Mouse (Mus musculus) myocyte (in vitro differentiated cells): ENCODE results near the gene Xk.

Experiments used
- E2F4 ChIP-seq: IDR thresholded peaks from one replicate; pipeline ENCODE4 v1.6.1; 2011; ENCODE audit warnings: mild to moderate bottlenecking, control low read depth, moderate library complexity; ENCODE audit not compliant: insufficient read depth
- MAX ChIP-seq: IDR thresholded peaks from one replicate; pipeline ENCODE4 v1.6.1; 2011; ENCODE audit warnings: low read depth, mild to moderate bottlenecking, control low read depth
- MYOD1 ChIP-seq, 3 experiments: IDR thresholded peaks; one replicate each; pipeline ENCODE4 v1.6.1; 2011; ENCODE audit warnings: control low read depth in 2 of 3, low read depth in 2 of 3, mild to moderate bottlenecking in 2 of 3, moderate library complexity in 1 of 3; ENCODE audit not compliant: insufficient read length in 2 of 3, control insufficient read depth in 1 of 3
- MYOG ChIP-seq, 3 experiments: IDR thresholded peaks; one replicate each; pipeline ENCODE4 v1.6.1; 2011; ENCODE audit warnings: control low read depth in 2 of 3, low read depth in 2 of 3, mild to moderate bottlenecking in 2 of 3; ENCODE audit not compliant: insufficient read length in 2 of 3, control insufficient read depth in 1 of 3, insufficient read depth in 1 of 3
- POLR2A ChIP-seq: IDR thresholded peaks from one replicate; pipeline ENCODE4 v1.6.1; 2011; ENCODE audit warnings: low read depth, mild to moderate bottlenecking, control low read depth, moderate library complexity; ENCODE audit not compliant: insufficient read length
- POLR2AphosphoS2 ChIP-seq: IDR thresholded peaks from one replicate; pipeline ENCODE4 v1.6.1; 2011; ENCODE audit warnings: low read depth, control low read depth; ENCODE audit not compliant: insufficient read length
- TCF12 ChIP-seq: IDR thresholded peaks from one replicate; pipeline ENCODE4 v1.6.1; 2011; ENCODE audit warnings: mild to moderate bottlenecking, control low read depth; ENCODE audit not compliant: poor library complexity, insufficient read depth, severe bottlenecking
- TCF3 ChIP-seq: IDR thresholded peaks from one replicate; pipeline ENCODE4 v1.6.1; 2011; ENCODE audit warnings: low read depth, control low read depth; ENCODE audit not compliant: insufficient read length

GRCm38 (mm10) chrX:9256766-9257165, 15.8 kb upstream of the Xk start, which contains the start of gene Gm14862:
- TF ChIP-seq E2F4 (no peak), TCF3 (no peak), POLR2A (no peak), MYOD1 (IDR thresholded peaks at IDR 0.05; ENCODE audit: control insufficient read depth in 1 of 3, insufficient read length in 2 of 3, low read depth in 2 of 3) (no peak), MAX (no peak), MYOG (IDR thresholded peaks at IDR 0.05; ENCODE audit: control insufficient read depth in 1 of 3, insufficient read depth in 1 of 3, insufficient read length in 2 of 3, low read depth in 2 of 3) (no peak), TCF12 (no peak), POLR2AphosphoS2 (no peak)
